Mouse (Mus musculus) spleen, postnatal 36 days (tissue): ENCODE measurements at regions not wholly inside any gene's neighbourhood (a gene's known extent, or its start where the extent isn't known, plus 50 kb on each side); places are given as distances from the start of the nearest gene placed in this dataset.

Source experiments
- DNase-seq, 2 experiments: peaks; one replicate each; pipeline ENCODE4 v3.0.0; 2022; ENCODE audit warnings: low spot score in 2 of 2, mixed read lengths in 1 of 2

- no peak for DNase-seq
Observed at GRCm38 (mm10) chr15:11572063-11572462, 172.6 kb upstream of the Tars start.

- DNase-seq = no peak
Observed at GRCm38 (mm10) chr15:11565503-11566031, 166.1 kb upstream of the Tars start.

- DNase-seq = no peak
Observed at GRCm38 (mm10) chr15:11552568-11552967, 153.1 kb upstream of the Tars start.

- no peak for DNase-seq
Observed at GRCm38 (mm10) chr15:11552110-11552509, 152.6 kb upstream of the Tars start.

- DNase-seq = no peak
Observed at GRCm38 (mm10) chr15:11539485-11539884, 140.0 kb upstream of the Tars start.

GRCm38 (mm10) chr15:11536076-11536620 is 136.7 kb upstream of the Tars start:
- no peak for DNase-seq

GRCm38 (mm10) chr15:11534404-11535251 is 135.2 kb upstream of the Tars start:
- DNase-seq = no peak

GRCm38 (mm10) chr15:11533616-11534015 is 134.2 kb upstream of the Tars start:
- DNase-seq = peak; percentile 4 to 14

- DNase-seq = peak; percentile 55 to 60
Observed at GRCm38 (mm10) chr15:11533002-11533610, 133.6 kb upstream of the Tars start.

- peak in 1 of 2 experiments; percentile 11 for DNase-seq
Observed at GRCm38 (mm10) chr15:11532536-11532935, 133.1 kb upstream of the Tars start.

GRCm38 (mm10) chr15:11529819-11530810 is 130.7 kb upstream of the Tars start:
- no peak for DNase-seq

GRCm38 (mm10) chr15:11524337-11525106 is 125.1 kb upstream of the Tars start:
- no peak for DNase-seq

GRCm38 (mm10) chr15:11518565-11518964 is 119.1 kb upstream of the Tars start:
- no peak for DNase-seq

GRCm38 (mm10) chr15:11517892-11518291 is 118.4 kb upstream of the Tars start:
- no peak for DNase-seq

- no peak for DNase-seq
Observed at GRCm38 (mm10) chr15:11505076-11505639, 105.7 kb upstream of the Tars start.

- DNase-seq = no peak
Observed at GRCm38 (mm10) chr15:11496436-11496835, 97.0 kb upstream of the Tars start.

GRCm38 (mm10) chr15:11489116-11489515 is 89.7 kb upstream of the Tars start:
- no peak for DNase-seq

- DNase-seq = no peak
Observed at GRCm38 (mm10) chr15:11487268-11487783, 87.9 kb upstream of the Tars start.

GRCm38 (mm10) chr15:11483916-11484315 is 84.5 kb upstream of the Tars start:
- no peak for DNase-seq
